Mouse (Mus musculus) forebrain, embryonic 16.5 days (tissue): ENCODE results near the gene Ssbp2. TPM values are rescaled to one million over a fixed set of nuclear protein-coding genes. Genes with fewer than 3 reads are reported as not detected.

ENCODE experiments used
- ATAC-seq: fragments of 200-750 bp; cut with Nextera tagmentation; 2 replicates; pipeline ENCODE4 v1.8.0; 2017; ENCODE audit warnings: mild to moderate bottlenecking, moderate library complexity
- H3K27ac ChIP-seq: fragments of 300-500 bp; sonication (generic); 2 replicates; pipeline ENCODE4 v1.5.1; 2014; ENCODE audit warnings: low read length, control low read depth
- H3K27me3 ChIP-seq: fragments of 300-500 bp; sonication (generic); replicated peaks from 2 replicates; pipeline ENCODE4 v1.6.1; 2014; ENCODE audit warnings: low read length; ENCODE audit not compliant: control insufficient read depth, insufficient read depth
- H3K36me3 ChIP-seq: fragments of 300-500 bp; sonication (generic); 2 replicates; pipeline ENCODE4 v1.6.1; 2014; ENCODE audit not compliant: control insufficient read depth, insufficient read depth
- H3K4me1 ChIP-seq: fragments of 300-500 bp; sonication (generic); replicated peaks from 2 replicates; pipeline ENCODE4 v1.6.1; 2014; ENCODE audit warnings: low read length; ENCODE audit not compliant: control insufficient read depth, insufficient read depth
- H3K4me2 ChIP-seq: fragments of 300-500 bp; sonication (generic); 2 replicates; pipeline ENCODE4 v1.6.1; 2014; ENCODE audit warnings: mild to moderate bottlenecking, low read length, control low read depth
- H3K4me3 ChIP-seq: fragments of 300-500 bp; sonication (generic); replicated peaks from 2 replicates; pipeline ENCODE4 v1.5.1; 2014; ENCODE audit warnings: mild to moderate bottlenecking, low read length, control low read depth
- H3K9ac ChIP-seq: fragments of 300-500 bp; sonication (generic); replicated peaks from 2 replicates; pipeline ENCODE4 v1.6.1; 2014; ENCODE audit warnings: low read depth, low read length, control low read depth
- H3K9me3 ChIP-seq: fragments of 300-500 bp; sonication (generic); 2 replicates; pipeline ENCODE4 v1.6.1; 2016; ENCODE audit warnings: low read length; ENCODE audit not compliant: control insufficient read depth
- whole genome bisulfite sequencing: fragments of 180-500 bp; shearing (Covaris S2); extraction: QIAGEN DNeasy Blood & Tissue Kit; methylation state at CpG from one replicate; pipeline ENCODE4 v1.1.7; 2014; 5-methylcytosine and 5-hydroxymethylcytosine counted together
- polyA plus RNA-seq: library from polyadenylated mRNA; unstranded; fragments of >200 nt; fragmentation: Nextera tagmentation; extraction: Ambion mirVana; gene quantifications from 2 replicates; pipeline ENCODE4 v1.2.1, GENCODE M21; 2015

The Ssbp2 gene
- polyA plus RNA-seq, result 394 and 412 TPM in 2 replicates

GRCm38 (mm10) chr13:91459896-91460620, at the start of gene Ssbp2:
TSS of gene Ssbp2 (plus strand) at chr13:91460283.
- Histone ChIP-seq H3K4me2 (peak within 1 kb of the TSS; percentile 84), H3K36me3 (no peaks in the 10 kb centered on the region), H3K4me1 (peaks cover 16% of the 10 kb centered on the region), H3K9me3 (no peaks in the 10 kb centered on the region), H3K27me3 (no peaks in the 10 kb centered on the region), H3K27ac (peak within 1 kb of the TSS; percentile 96), H3K9ac (peak within 1 kb of the TSS; percentile 86), H3K4me3 (peak within 1 kb of the TSS; percentile 93)
- ATAC-seq, result no peak; the same call in 1 of the 2 replicates
- WGBS, result 7% methylated on average over 23 of the region's 29 CpGs

- H3K4me3 ChIP-seq, result no peak overlapping the region
- WGBS, result 82% methylated on average over 5 of the region's 5 CpGs
Observed at GRCm38 (mm10) chr13:91413752-91414503, 46.2 kb upstream of the Ssbp2 start.

GRCm38 (mm10) chr13:91415896-91416295, 44.2 kb upstream of the Ssbp2 start:
- H3K4me3 ChIP-seq, result no peak overlapping the region
- H3K27me3 ChIP-seq, result no peaks in the 10 kb centered on the region
- no peaks in the 10 kb centered on the region for H3K9me3 ChIP-seq
- no peak overlapping the region for H3K27ac ChIP-seq
- H3K9ac ChIP-seq, result no peak overlapping the region
- no peaks in the 10 kb centered on the region for H3K36me3 ChIP-seq
- ATAC-seq, result no peak
- H3K4me1 ChIP-seq, result no peaks in the 10 kb centered on the region
- WGBS, result 80% methylated on average over 4 of the region's 4 CpGs
- H3K4me2 ChIP-seq, result no peak overlapping the region

More at GRCm38 (mm10) chr13:91413752-91414503, 46.2 kb upstream of the Ssbp2 start:
- no peaks in the 10 kb centered on the region for H3K27me3 ChIP-seq
- H3K27ac ChIP-seq, result no peak overlapping the region
- no peaks in the 10 kb centered on the region for H3K36me3 ChIP-seq
- no peak overlapping the region for H3K9ac ChIP-seq
- ATAC-seq, result no peak
- no peak overlapping the region for H3K4me2 ChIP-seq
- no peaks in the 10 kb centered on the region for H3K9me3 ChIP-seq
- no peaks in the 10 kb centered on the region for H3K4me1 ChIP-seq

GRCm38 (mm10) chr13:91416698-91417097, 43.4 kb upstream of the Ssbp2 start:
- Histone ChIP-seq H3K4me2 (no peak overlapping the region), H3K9ac (no peak overlapping the region), H3K36me3 (no peaks in the 10 kb centered on the region), H3K4me3 (no peak overlapping the region), H3K27me3 (no peaks in the 10 kb centered on the region), H3K9me3 (no peaks in the 10 kb centered on the region), H3K27ac (no peak overlapping the region), H3K4me1 (peaks cover 7% of the 10 kb centered on the region)
- ATAC-seq, result no peak
- 92% methylated on average over 2 of the region's 2 CpGs for WGBS

GRCm38 (mm10) chr13:91421387-91421949, 38.6 kb upstream of the Ssbp2 start:
- no peaks in the 10 kb centered on the region for H3K36me3 ChIP-seq
- no peak overlapping the region for H3K4me3 ChIP-seq
- peak overlapping the region; percentile 25; the same call in 1 of the 2 replicates for H3K4me2 ChIP-seq
- WGBS, result 18% methylated on average over 9 of the region's 9 CpGs
- no peaks in the 10 kb centered on the region for H3K9me3 ChIP-seq
- H3K27me3 ChIP-seq, result no peaks in the 10 kb centered on the region
- peak; percentile 72; the same call in 1 of the 2 replicates for ATAC-seq
- H3K9ac ChIP-seq, result no peak overlapping the region
- H3K4me1 ChIP-seq, result peaks cover 10% of the 10 kb centered on the region
- no peak overlapping the region for H3K27ac ChIP-seq

- no peak overlapping the region for H3K4me3 ChIP-seq
- no peak for ATAC-seq
- 56% methylated on average over 5 of the region's 5 CpGs for WGBS
Observed at GRCm38 (mm10) chr13:91430867-91431266, 29.2 kb upstream of the Ssbp2 start.

GRCm38 (mm10) chr13:91431392-91432355, 28.4 kb upstream of the Ssbp2 start:
- 43% methylated on average over 12 of the region's 12 CpGs for WGBS
- H3K9ac ChIP-seq, result 0 out of 2 replicates have a peak overlapping the region, but pooled peaks have one; percentile 30
- H3K9me3 ChIP-seq, result no peaks in the 10 kb centered on the region
- no peaks in the 10 kb centered on the region for H3K27me3 ChIP-seq
- 0 out of 2 replicates have a peak, but pooled peaks have one; percentile 29 for ATAC-seq
- peak overlapping the region; percentile 22; the same call in 1 of the 2 replicates for H3K4me2 ChIP-seq
- H3K27ac ChIP-seq, result no peak overlapping the region
- peaks cover 12% of the 10 kb centered on the region for H3K4me1 ChIP-seq
- H3K36me3 ChIP-seq, result no peaks in the 10 kb centered on the region
- no peak overlapping the region for H3K4me3 ChIP-seq

More at GRCm38 (mm10) chr13:91430867-91431266, 29.2 kb upstream of the Ssbp2 start:
- no peaks in the 10 kb centered on the region for H3K9me3 ChIP-seq
- H3K4me1 ChIP-seq, result peaks cover 14% of the 10 kb centered on the region
- H3K4me2 ChIP-seq, result 0 out of 2 replicates have a peak overlapping the region, but pooled peaks have one; percentile 13
- H3K27me3 ChIP-seq, result no peaks in the 10 kb centered on the region
- H3K27ac ChIP-seq, result no peak overlapping the region
- no peaks in the 10 kb centered on the region for H3K36me3 ChIP-seq
- no peak overlapping the region for H3K9ac ChIP-seq

GRCm38 (mm10) chr13:91433021-91433420, 27.1 kb upstream of the Ssbp2 start:
- no peak for ATAC-seq

More at GRCm38 (mm10) chr13:91433021-91433420, 27.1 kb upstream of the Ssbp2 start:
- Histone ChIP-seq H3K4me2 (no peak overlapping the region), H3K9me3 (no peaks in the 10 kb centered on the region), H3K4me1 (peaks cover 12% of the 10 kb centered on the region), H3K4me3 (no peak overlapping the region), H3K27me3 (no peaks in the 10 kb centered on the region), H3K9ac (no peak overlapping the region), H3K27ac (no peak overlapping the region), H3K36me3 (no peaks in the 10 kb centered on the region)
- 68% methylated on average over 11 of the region's 11 CpGs for WGBS
